Mouse (Mus musculus) neural tube, embryonic 15.5 days (tissue): ENCODE data around the gene Dhdds. TPM values are rescaled to one million over a fixed set of nuclear protein-coding genes. Genes with fewer than 3 reads are reported as not detected.

Experiments used
- ATAC-seq: fragments of 200-750 bp; cut with Nextera tagmentation; 2 replicates; pipeline ENCODE4 v1.8.0; 2017; ENCODE audit warnings: mild to moderate bottlenecking, moderate TSS enrichment, moderate library complexity; ENCODE audit not compliant: low FRiP score
- H3K27ac ChIP-seq: fragments of 300-500 bp; sonication (generic); replicated peaks from 2 replicates; pipeline ENCODE4 v1.5.1; 2015; ENCODE audit warnings: mild to moderate bottlenecking, inconsistent platforms
- H3K27me3 ChIP-seq: fragments of 300-500 bp; sonication (generic); replicated peaks from 2 replicates; pipeline ENCODE4 v1.6.1; 2015; ENCODE audit warnings: inconsistent platforms
- H3K36me3 ChIP-seq: fragments of 300-500 bp; sonication (generic); 2 replicates; pipeline ENCODE4 v1.6.1; 2015; ENCODE audit warnings: inconsistent platforms
- H3K4me1 ChIP-seq: fragments of 300-500 bp; sonication (generic); 2 replicates; pipeline ENCODE4 v1.6.1; 2015; ENCODE audit warnings: inconsistent platforms
- H3K4me2 ChIP-seq: fragments of 300-500 bp; sonication (generic); 2 replicates; pipeline ENCODE4 v1.6.1; 2015; ENCODE audit warnings: inconsistent platforms, mild to moderate bottlenecking, moderate library complexity
- H3K4me3 ChIP-seq: fragments of 300-500 bp; sonication (generic); replicated peaks from 2 replicates; pipeline ENCODE4 v1.5.1; 2015; ENCODE audit warnings: mild to moderate bottlenecking, inconsistent platforms
- H3K9ac ChIP-seq: fragments of 300-500 bp; sonication (generic); replicated peaks from 2 replicates; pipeline ENCODE4 v1.6.1; 2015; ENCODE audit warnings: mild to moderate bottlenecking, inconsistent platforms
- H3K9me3 ChIP-seq: fragments of 300-500 bp; sonication (generic); replicated peaks from 2 replicates; pipeline ENCODE4 v1.6.1; 2016; ENCODE audit warnings: inconsistent platforms
- WGBS: fragments of 180-500 bp; shearing (Covaris S2); methylation state at CpG from one replicate; pipeline ENCODE4 v1.1.7; 2015; ENCODE audit warnings: mixed read lengths; 5-methylcytosine and 5-hydroxymethylcytosine counted together
- polyA plus RNA-seq: library from polyadenylated mRNA; unstranded; fragments of >200 nt; fragmentation: Nextera tagmentation; extraction: Ambion mirVana; gene quantifications from 2 replicates; pipeline ENCODE4 v1.2.1, GENCODE M21; 2015

Gene Dhdds
- polyA plus RNA-seq, 1 experiment from 2014 or later = 47.4 TPM

DNA sequence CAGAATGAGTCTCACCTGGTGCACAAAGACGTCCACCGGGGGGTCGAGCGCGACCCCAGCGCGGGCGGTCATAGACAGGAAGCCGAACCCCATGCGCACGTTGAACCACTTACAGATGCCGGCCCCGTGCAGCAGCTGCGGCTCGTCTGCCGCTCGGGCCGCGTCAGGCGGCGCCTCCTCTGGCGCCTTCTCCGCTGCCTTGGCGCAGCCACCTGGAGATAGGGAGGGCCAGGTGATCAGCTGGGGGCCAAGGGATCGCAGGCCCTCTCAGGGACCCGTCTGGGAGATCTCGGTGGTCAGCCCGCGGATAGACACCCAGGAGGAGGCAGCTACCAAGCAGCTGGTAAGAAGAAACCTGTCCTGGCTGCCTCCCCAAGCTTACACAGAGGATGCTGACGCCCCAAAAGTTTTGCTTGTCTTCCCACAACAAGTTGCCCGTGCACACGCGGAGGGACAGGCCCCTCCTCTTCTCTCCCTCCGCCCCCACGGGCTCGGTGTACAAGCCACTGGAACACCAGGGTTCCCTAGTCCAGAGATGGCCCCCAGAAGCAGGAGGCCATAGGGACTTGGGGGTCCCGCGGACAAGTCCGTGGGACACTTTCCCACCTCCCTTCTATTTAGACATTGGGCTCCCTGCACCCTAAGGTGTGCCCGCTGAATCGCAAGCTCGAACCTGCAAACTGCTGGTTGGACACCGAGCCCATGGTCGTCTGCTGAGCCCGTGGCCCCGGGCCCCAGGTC lies 17.5 kb upstream of the Dhdds start:
- peaks cover 42% of the 10 kb centered on the region for H3K4me1 ChIP-seq
- peaks cover 26% of the 10 kb centered on the region for H3K27me3 ChIP-seq
- WGBS = under 1% methylated on average over 46 of the region's 46 CpGs
- no peaks in the 10 kb centered on the region for H3K9me3 ChIP-seq
- ATAC-seq = no peak
- peak overlapping the region; percentile 31; the same call in 1 of the 2 replicates for H3K9ac ChIP-seq
- no peaks in the 10 kb centered on the region for H3K36me3 ChIP-seq
- H3K27ac ChIP-seq = no peak overlapping the region
- peak overlapping the region; percentile 64 for H3K4me2 ChIP-seq
- H3K4me3 ChIP-seq = peak overlapping the region; percentile 38

DNA sequence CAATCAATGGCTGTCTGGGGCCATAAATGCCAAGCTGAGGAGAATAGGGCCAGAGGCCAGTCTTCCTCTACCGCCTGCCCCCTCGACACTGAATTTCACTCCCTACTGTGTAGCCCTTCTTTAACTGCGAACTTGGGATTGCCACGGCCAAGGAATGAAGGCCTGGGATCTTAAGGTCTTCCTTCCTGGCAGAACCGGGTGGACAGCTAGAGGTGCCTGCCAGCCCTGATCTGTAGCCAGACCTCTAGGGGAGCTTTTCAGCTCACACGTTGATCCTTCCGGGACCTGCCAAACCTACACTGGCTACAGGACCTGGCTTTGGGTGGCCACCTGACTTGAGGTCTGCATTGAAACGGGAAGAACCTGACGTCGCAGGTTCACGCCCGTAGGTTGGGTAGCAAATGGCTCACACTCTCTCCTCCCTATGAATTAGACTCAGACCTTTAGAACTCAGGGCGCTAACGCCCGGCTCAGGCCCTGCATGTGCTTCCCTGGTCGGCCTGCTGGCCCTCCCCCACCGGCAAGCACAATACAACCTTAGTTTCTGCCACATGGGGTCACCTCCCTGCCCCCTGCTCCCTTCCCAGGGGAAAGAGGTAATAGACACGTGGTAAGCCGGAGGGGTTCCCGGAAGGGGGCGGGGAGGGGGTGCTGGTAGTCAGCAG lies 16.6 kb upstream of the Dhdds start:
- no peak for ATAC-seq
- Histone ChIP-seq H3K4me2 (peak overlapping the region; percentile 64), H3K9me3 (no peaks in the 10 kb centered on the region), H3K27ac (no peak overlapping the region), H3K4me3 (peak overlapping the region; percentile 38), H3K9ac (0 out of 2 replicates have a peak overlapping the region, but pooled peaks have one; percentile 31), H3K36me3 (no peaks in the 10 kb centered on the region), H3K4me1 (peaks cover 42% of the 10 kb centered on the region), H3K27me3 (peaks cover 26% of the 10 kb centered on the region)
- 3% methylated on average over 21 of the region's 21 CpGs for WGBS

DNA sequence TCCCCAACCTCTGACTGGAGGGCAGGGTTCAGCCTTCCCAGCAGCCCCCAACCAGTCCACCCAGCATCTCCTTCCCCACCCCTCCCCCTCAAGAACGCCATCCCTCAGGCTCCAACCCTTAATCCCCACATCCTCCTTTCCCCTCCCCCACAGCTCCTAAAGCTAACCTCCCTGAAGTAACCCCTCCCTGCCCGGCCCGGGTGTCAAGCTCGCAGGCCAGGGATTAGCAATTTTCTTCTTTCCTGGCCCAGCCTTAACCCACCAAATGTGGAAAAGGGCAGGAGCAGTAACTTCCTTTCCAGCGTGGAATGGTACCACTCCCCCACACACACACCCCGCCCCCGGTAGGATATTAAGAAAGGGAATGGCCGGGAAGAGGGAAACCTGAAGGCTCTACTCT lies 16.0 kb upstream of the Dhdds start:
- Histone ChIP-seq H3K9me3 (no peaks in the 10 kb centered on the region), H3K9ac (no peak overlapping the region), H3K27me3 (peaks cover 26% of the 10 kb centered on the region), H3K4me2 (peak overlapping the region; percentile 64; the same call in 1 of the 2 replicates), H3K4me3 (no peak overlapping the region), H3K27ac (no peak overlapping the region), H3K4me1 (peaks cover 42% of the 10 kb centered on the region), H3K36me3 (no peaks in the 10 kb centered on the region)
- 4% methylated on average over 8 of the region's 8 CpGs for WGBS
- ATAC-seq = no peak

DNA sequence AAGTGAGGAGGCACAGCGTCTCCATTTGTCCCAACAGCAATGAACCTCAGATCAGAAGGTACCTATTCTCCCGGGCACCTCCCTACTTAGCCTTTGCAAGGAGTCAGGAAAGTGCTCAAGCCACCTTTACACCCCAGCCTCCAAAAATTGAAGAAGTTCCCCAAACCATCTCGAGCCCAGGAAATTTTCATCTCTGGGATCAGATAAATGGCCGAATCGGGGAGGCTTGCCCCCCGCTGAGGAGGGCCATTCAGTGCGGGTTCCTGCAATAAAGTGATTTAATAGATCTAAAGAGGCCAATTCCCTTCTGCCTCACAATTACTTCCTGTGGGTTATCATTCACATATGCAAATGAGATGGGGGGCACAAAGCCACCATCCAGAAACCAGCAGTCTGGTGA lies 15.5 kb upstream of the Dhdds start:
- peaks cover 42% of the 10 kb centered on the region for H3K4me1 ChIP-seq
- no peak overlapping the region for H3K27ac ChIP-seq
- WGBS = 2% methylated on average over 7 of the region's 7 CpGs
- H3K27me3 ChIP-seq = peaks cover 26% of the 10 kb centered on the region
- H3K4me2 ChIP-seq = no peak overlapping the region
- no peak for ATAC-seq
- H3K36me3 ChIP-seq = no peaks in the 10 kb centered on the region
- no peaks in the 10 kb centered on the region for H3K9me3 ChIP-seq
- H3K4me3 ChIP-seq = no peak overlapping the region
- no peak overlapping the region for H3K9ac ChIP-seq

DNA sequence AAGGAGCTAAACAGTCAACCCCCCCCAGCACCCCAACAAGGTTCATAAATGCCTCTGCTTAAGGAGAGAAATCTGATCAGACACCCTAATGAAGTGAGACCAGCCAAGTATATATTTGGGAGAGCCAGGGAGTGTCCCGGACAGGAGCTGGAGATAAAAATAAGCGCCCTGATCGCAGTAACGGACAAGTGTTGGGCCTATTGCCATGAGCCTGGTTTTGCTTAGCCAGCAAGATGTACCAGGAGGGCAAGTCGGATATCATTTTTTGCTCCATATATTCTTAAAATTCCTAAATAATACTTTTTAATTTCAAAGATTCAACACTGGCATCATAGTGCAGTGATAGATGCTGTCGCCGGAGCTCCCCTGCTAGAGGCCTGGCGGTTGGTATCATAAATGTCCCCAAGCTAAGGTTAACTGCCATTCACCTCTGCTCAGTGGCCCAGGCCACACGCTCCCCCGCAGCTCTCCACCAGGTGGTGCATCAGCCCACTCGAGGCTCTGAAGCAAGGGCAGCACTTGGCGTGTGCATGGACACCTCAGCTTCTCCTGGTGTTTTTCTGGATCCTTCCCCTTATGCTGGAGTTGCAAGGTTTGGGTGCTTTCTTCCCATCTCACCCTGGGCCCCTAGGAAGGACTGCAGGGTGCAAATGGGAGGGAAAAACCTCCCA lies 12.3 kb upstream of the Dhdds start:
- no peak overlapping the region for H3K4me2 ChIP-seq
- H3K27me3 ChIP-seq = peaks cover 10% of the 10 kb centered on the region
- no peak overlapping the region for H3K27ac ChIP-seq
- ATAC-seq = no peak
- no peaks in the 10 kb centered on the region for H3K36me3 ChIP-seq
- WGBS = 36% methylated on average over 12 of the region's 12 CpGs
- H3K9ac ChIP-seq = no peak overlapping the region
- no peak overlapping the region for H3K4me3 ChIP-seq
- H3K4me1 ChIP-seq = peaks cover 19% of the 10 kb centered on the region
- H3K9me3 ChIP-seq = no peaks in the 10 kb centered on the region

DNA sequence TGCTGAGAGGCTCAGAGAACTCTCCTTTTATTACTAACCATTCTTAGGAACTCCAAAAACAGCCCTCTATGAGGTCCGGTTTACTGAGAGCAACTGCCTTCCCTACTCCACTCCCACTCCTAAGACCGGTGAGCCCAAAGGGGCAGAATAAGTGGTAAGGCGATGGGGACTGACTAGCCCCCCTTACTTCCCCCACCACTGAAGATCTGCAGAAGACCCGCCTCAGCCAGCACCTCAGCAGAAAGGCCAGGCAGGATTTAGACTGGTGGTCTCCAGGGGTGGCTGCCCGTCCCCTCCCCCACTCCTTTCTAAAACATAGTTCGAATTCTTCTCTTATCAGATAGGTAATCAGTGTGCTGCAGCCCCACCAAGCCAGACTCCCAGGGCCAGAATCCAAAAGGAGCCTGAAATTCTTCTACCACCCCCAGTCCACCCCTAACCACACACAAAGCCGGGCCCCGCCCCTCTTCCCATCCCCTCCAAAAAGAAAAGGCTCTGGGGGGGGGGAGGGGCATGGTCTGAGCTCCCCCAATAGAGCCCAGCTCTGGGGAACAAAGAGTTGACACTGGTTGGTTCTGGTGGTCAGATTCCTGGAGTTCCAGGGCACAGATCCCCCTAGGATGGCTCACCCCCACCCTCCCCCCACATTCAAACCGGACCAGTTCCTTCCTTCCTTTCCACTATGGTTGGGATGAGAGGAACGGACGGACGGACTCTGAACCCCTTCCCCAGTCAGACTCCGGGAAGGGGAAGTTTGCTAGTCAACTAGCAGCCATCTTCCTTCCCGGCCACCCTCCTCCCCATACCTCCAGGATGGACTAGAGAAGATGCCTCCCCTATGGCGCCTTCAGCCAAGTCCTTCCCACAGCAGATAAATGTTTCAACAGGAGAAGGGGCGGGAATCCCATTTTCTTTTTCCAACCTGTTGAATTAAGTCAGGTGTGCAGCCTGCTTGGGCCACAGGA lies 11.0 kb upstream of the Dhdds start:
- Histone ChIP-seq H3K27me3 (no peaks in the 10 kb centered on the region), H3K4me2 (no peak overlapping the region), H3K9ac (no peak overlapping the region), H3K4me3 (no peak overlapping the region), H3K4me1 (peaks cover 6% of the 10 kb centered on the region), H3K36me3 (no peaks in the 10 kb centered on the region), H3K27ac (no peak overlapping the region), H3K9me3 (no peaks in the 10 kb centered on the region)
- 6% methylated on average over 16 of the region's 16 CpGs for WGBS
- ATAC-seq = no peak

DNA sequence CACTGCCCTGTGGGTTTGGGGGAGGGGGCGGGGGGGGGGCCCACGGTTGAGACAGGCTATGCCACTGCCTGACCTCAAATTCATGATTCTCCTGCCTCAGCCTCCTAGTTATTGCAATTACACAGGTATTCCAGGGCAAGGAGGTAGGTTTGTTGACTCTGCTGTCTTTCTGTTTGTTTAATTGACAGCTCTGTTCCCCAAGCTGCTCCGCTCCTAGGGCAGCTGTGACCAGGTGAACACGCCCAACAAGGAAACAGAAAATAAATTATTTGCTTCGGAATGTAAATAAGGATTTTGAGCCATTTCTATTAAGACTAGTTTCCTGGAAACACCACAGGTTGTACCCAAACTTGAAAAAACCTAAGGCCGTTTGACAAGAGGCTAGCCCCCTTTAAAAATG lies 9.0 kb upstream of the Dhdds start:
- Histone ChIP-seq H3K27ac (no peak overlapping the region), H3K4me2 (no peak overlapping the region), H3K9ac (no peak overlapping the region), H3K4me1 (no peaks in the 10 kb centered on the region), H3K4me3 (no peak overlapping the region), H3K9me3 (no peaks in the 10 kb centered on the region), H3K36me3 (no peaks in the 10 kb centered on the region), H3K27me3 (no peaks in the 10 kb centered on the region)
- 78% methylated on average over 6 of the region's 6 CpGs for WGBS
- no peak for ATAC-seq

- Histone ChIP-seq H3K9me3 (no peaks in the 10 kb centered on the region), H3K4me3 (no peak overlapping the region), H3K4me1 (no peaks in the 10 kb centered on the region), H3K36me3 (no peaks in the 10 kb centered on the region), H3K4me2 (no peak overlapping the region), H3K9ac (no peak overlapping the region), H3K27ac (no peak overlapping the region), H3K27me3 (no peaks in the 10 kb centered on the region)
- no peak for ATAC-seq
- WGBS = 97% methylated on average over 3 of the region's 3 CpGs
Observed at GRCm38 (mm10) chr4:134006845-134007244, 6.1 kb upstream of the Dhdds start.

DNA sequence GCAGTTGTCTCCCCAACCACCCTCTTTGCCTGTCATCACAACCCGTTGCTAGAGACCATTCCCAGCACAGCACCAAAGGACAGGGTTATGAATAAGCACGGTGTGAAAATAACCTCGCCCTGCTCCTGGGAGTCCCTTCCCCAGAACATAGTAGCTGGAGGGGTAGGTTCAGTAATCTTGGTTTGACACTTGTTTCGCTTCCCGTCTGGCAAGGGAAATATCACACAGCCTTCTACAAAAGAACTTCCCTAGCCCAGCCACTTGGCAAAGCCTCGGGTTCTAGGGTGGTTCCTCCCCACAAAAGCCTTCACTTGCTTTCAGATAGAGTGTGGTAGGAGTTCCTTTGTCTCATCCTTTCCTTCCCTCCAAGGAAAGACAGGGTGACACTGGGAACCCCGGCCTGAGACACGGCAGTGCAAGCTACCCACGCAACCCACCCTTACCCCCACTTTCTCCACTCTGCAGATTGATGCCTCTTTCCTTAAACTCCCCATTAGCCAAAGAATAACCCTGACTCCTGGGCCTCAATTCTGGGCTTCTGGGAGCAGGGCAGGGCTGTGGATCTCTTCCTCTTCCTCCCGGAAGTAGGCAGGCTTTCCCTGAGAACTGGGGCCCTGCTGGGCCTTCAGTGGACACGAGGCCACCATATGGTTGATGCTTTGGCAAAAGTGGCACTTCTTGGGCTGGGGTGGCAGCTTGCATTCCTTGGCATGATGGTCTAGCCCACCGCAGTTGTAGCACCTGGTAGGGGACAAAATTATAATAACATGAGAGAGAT lies 5.1 kb upstream of the Dhdds start:
- Histone ChIP-seq H3K9me3 (no peaks in the 10 kb centered on the region), H3K36me3 (no peaks in the 10 kb centered on the region), H3K9ac (no peak overlapping the region), H3K27me3 (no peaks in the 10 kb centered on the region), H3K4me1 (0 out of 2 replicates have a peak, but pooled peaks cover 5% of the 10 kb centered on the region), H3K4me2 (no peak overlapping the region), H3K4me3 (no peak overlapping the region), H3K27ac (no peak overlapping the region)
- no peak for ATAC-seq
- WGBS = 88% methylated on average over 12 of the region's 12 CpGs

GRCm38 (mm10) chr4:134002903-134003302 lies 2.2 kb upstream of the Dhdds start:
- no peak overlapping the region for H3K4me3 ChIP-seq
- no peak overlapping the region for H3K9ac ChIP-seq
- H3K4me1 ChIP-seq = peaks cover 15% of the 10 kb centered on the region

More at GRCm38 (mm10) chr4:134002903-134003302, 2.2 kb upstream of the Dhdds start:
- WGBS = 53% methylated on average over 5 of the region's 5 CpGs
- Histone ChIP-seq H3K9me3 (no peaks in the 10 kb centered on the region), H3K36me3 (no peaks in the 10 kb centered on the region), H3K27ac (no peak overlapping the region), H3K27me3 (no peaks in the 10 kb centered on the region), H3K4me2 (no peak overlapping the region)
- no peak for ATAC-seq
